Mouse (Mus musculus) testis, adult 2 months (tissue): ENCODE measurements around the gene Rnf2. TPM values are rescaled to one million over a fixed set of nuclear protein-coding genes. Genes with fewer than 3 reads are reported as not detected.
A peak's percentile ranks its signal among the peaks of the same experiment; 100 is the strongest.

Experiments
- H3K27ac ChIP-seq: fragments of 200-500 bp; 2 replicates; pipeline ENCODE4 v1.5.1; 2012; ENCODE audit warnings: low read depth, low read length; ENCODE audit not compliant: control insufficient read depth, insufficient read depth
- H3K27me3 ChIP-seq: fragments of 200-500 bp; 2 replicates; pipeline ENCODE4 v1.6.1; 2012; ENCODE audit warnings: mild to moderate bottlenecking, low read length, moderate library complexity; ENCODE audit not compliant: control insufficient read depth, insufficient read depth
- H3K36me3 ChIP-seq: fragments of 200-500 bp; 2 replicates; pipeline ENCODE4 v1.6.1; 2012; ENCODE audit warnings: mild to moderate bottlenecking, low read length; ENCODE audit not compliant: control insufficient read depth, insufficient read depth
- H3K4me1 ChIP-seq: fragments of 200-500 bp; 2 replicates; pipeline ENCODE4 v1.6.1; 2012; ENCODE audit warnings: low read length; ENCODE audit not compliant: control insufficient read depth, insufficient read depth
- H3K4me3 ChIP-seq: fragments of 200-500 bp; 2 replicates; pipeline ENCODE4 v1.5.1; 2012; ENCODE audit warnings: low read depth, mild to moderate bottlenecking, low read length, moderate library complexity, mixed read lengths; ENCODE audit not compliant: control insufficient read depth
- CTCF ChIP-seq: fragments of 200-500 bp; IDR thresholded peaks from 2 replicates; pipeline ENCODE4 v1.5.1; 2012; ENCODE audit warnings: low read depth, mild to moderate bottlenecking, inconsistent platforms, low read length, moderate library complexity; ENCODE audit not compliant: control insufficient read depth, insufficient read depth, insufficient replicate concordance
- POLR2A ChIP-seq: fragments of 200-500 bp; IDR thresholded peaks from 2 replicates; pipeline ENCODE4 v1.6.1; 2012; ENCODE audit warnings: low read depth, mild to moderate bottlenecking, inconsistent platforms, low read length, moderate library complexity; ENCODE audit not compliant: control insufficient read depth
- polyA plus RNA-seq: library from polyadenylated mRNA; depleted of rRNA; stranded (reverse); fragments of >200 nt; gene quantifications from 2 replicates; pipeline ENCODE4 v1.2.3, GENCODE M21; 2012

Rnf2 gene
- polyA plus RNA-seq, 1 experiment, result 42.6 TPM

DNA sequence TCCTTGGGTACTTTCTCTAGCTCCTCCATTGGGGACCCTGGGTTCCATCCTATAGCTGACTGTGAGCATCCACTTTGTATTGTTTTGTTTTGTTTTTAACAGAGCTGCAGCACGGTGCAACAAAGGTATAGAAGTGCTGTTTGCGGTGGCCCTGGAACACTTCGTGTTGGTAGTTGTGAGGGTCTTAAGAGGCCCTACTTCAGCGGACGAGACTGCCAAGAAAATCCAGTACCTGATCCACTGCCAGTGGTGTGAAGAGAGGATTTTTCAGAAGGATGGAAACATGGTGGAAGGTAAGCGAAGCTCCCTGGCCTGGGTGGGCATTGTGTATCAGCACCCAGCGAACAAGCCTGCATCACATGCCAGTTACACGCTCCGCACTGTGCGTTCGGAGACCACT, 48.8 kb downstream of the Rnf2 start:
- H3K27ac ChIP-seq, result no peak overlapping the region
- no peak overlapping the region for H3K4me3 ChIP-seq
- H3K4me1 ChIP-seq, result no peaks in the 10 kb centered on the region
- no peaks in the 10 kb centered on the region; the same call in 1 of the 2 replicates for H3K36me3 ChIP-seq
- TF ChIP-seq CTCF, result no peak
- no peak for TF ChIP-seq POLR2A
- H3K27me3 ChIP-seq, result no peaks in the 10 kb centered on the region

DNA sequence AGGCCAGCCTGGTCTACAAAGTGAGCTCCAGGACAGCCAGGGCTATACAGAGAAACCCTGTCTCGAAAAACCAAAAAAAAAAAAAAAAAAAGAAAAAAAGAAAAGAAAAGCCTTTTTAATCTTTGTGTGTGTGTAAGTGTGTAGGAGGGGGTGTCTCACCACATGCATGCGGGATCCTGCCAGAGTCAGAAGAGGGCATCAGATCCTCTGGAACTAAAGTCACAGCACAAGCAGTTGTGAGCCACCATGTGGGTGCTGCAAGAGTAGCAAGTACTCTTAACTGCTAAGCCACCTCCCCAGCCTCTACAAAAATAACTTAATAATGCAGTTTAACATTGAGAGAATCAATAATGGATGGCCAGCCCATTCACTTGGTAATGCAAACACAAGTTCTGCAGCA, 49.9 kb downstream of the Rnf2 start:
- Histone ChIP-seq H3K4me1 (no peaks in the 10 kb centered on the region), H3K27ac (no peak overlapping the region), H3K27me3 (no peaks in the 10 kb centered on the region), H3K36me3 (no peaks in the 10 kb centered on the region; the same call in 1 of the 2 replicates), H3K4me3 (no peak overlapping the region)
- no peak for TF ChIP-seq CTCF
- TF ChIP-seq POLR2A, result no peak

DNA sequence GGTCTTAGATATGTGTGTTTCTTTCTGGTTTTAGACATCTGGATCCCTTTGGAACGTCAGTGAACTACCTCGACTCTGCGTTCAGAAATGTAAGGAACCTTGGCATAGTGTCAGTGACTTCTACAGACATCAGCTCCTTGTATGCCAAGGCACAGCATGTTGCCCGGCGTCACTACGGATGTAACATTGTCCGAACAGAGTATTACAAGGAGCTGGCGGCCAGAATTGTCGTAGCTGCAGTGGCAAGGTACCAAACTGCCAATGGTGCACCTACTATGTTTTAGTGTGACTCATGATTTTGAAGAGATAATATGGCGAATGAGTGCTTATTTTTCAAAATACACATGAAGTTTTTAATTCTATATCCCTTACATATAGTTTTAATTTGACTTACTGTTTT, 50.9 kb downstream of the Rnf2 start:
- Histone ChIP-seq H3K4me1 (no peaks in the 10 kb centered on the region), H3K4me3 (no peak overlapping the region), H3K36me3 (no peaks in the 10 kb centered on the region; the same call in 1 of the 2 replicates), H3K27ac (no peak overlapping the region), H3K27me3 (no peaks in the 10 kb centered on the region)
- no peak for TF ChIP-seq CTCF
- TF ChIP-seq POLR2A, result no peak

DNA sequence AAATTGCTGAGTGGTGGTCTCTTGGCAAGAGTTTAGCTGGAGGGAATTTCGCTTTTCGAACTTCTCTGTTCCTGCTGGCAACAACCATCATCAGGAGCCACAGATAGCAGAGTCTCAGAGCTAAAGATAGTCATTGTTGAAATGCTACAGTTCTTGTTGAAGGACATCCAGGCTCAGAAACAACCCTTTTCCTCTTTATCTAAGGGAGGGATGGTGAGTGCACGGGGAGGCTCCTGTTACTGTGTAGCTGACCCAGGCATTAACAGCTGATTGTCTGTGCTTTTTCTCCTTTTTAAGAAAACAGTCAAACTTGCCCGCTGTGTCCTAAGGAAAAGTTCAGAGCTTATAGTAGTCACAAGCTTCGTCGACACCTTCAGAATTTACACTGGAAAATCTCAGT, 65.3 kb downstream of the Rnf2 start:
- Histone ChIP-seq H3K36me3 (peaks cover 2% of the 10 kb centered on the region), H3K27ac (0 out of 2 replicates have a peak overlapping the region, but pooled peaks have one; percentile 36), H3K27me3 (no peaks in the 10 kb centered on the region), H3K4me3 (no peak overlapping the region), H3K4me1 (no peaks in the 10 kb centered on the region)
- TF ChIP-seq POLR2A (no peak), CTCF (no peak)

DNA sequence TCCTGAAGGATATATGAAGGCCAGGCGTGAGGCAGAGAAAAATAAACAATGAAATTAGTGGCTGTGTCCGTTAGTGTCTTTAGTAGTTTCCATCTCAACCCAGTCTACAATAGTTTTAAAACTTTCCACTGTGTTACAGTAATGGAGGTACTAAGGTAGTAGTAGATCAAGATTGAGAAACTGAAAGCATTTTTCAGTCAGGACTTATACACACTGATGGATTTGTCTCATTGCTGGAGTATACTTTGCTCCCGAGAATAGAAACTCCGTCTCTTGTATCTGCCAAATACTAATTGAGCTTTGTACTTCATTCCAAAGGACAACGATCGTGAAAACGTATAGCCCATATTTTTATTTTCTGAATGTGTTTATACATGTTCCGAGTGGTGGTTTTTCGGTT, 71.4 kb downstream of the Rnf2 start:
- Histone ChIP-seq H3K27ac (peak overlapping the region; percentile 92), H3K27me3 (no peaks in the 10 kb centered on the region), H3K4me3 (peak overlapping the region; percentile 92), H3K4me1 (peaks cover 2% of the 10 kb centered on the region), H3K36me3 (no peaks in the 10 kb centered on the region)
- TF ChIP-seq POLR2A (no peak), CTCF (no peak)

DNA sequence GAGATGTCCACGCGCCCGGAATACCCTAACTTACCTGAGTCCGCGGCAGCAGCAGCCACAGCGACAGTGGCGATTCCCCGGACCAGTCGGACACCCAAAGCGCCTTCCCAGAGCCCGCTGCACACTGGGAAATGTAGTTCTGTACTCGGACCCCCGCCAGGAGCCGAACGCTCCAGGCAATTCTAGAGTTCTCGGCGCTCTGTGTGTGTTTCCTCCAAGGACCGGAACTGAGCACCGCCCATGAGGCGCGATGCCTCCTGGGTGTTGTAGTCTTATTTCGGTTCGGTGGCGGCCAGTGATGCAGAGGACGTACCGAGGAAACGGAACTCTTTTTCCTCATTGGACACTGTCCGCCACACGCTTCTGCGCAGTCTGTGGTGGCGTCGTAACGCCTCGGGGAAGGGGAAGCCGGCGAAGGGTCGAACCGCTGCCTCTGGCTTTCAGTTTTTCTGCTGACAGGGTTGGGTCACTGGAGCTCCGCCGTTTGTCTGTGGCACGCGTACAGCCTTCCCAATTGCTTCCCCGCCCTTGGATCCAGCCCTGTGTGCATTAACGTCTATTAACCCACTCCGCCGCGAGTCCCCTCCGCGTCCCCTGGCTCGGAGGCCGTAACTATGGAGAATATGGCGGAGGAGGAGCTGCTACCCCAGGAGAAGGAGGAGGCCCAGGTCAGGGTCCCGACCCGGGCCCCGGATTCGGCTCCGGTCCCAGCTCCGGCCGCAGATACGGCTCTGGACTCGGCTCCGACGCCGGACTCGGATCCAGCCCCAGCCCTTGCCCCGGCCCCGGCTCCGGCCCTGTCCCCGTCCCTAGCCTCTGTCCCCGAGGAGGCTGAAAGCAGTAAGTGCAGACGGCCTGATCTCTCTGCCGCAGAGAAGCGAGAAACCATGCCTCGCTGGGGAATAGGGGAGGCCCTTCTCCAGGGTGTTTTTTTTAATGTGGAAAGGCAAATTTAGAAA, 72.2 kb downstream of the Rnf2 start, which contains the start of the genes Swt1 and Trmt1l:
TSS of gene Swt1 (minus strand) at position 193 of the 959 bp plus-strand sequence.
TSS of gene Trmt1l (plus strand) at position 280 of the 959 bp plus-strand sequence.
- Histone ChIP-seq H3K27ac (peak within 1 kb of the TSS; percentile 92), H3K4me3 (peak within 1 kb of the TSS; percentile 92), H3K4me1 (peaks cover 2% of the 10 kb centered on the region), H3K36me3 (no peaks in the 10 kb centered on the region), H3K27me3 (no peaks in the 10 kb centered on the region)
- TF ChIP-seq CTCF (no peak), POLR2A (peak; percentile 98)

DNA sequence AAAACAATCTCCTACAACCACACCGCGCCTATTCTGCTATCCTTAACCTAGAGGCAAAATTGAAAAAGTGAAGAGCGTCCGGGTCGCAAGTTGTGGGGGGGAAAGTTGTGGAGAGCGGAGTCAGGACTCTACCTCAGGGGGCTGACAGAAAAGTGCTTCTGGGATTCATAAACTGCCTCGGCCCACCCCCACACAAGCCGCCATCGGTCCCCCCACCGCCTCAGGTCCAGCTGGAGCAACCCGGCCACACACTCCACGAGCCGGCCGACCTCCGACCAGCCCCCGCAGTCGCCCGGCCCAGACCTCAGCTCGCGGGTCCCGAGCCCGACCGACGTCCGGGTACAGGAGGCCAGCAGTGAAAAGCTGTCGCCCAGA, 72.9 kb downstream of the Rnf2 start:
- H3K4me1 ChIP-seq, result peaks cover 2% of the 10 kb centered on the region
- no peaks in the 10 kb centered on the region for H3K36me3 ChIP-seq
- no peak for TF ChIP-seq CTCF
- TF ChIP-seq POLR2A, result no peak
- no peaks in the 10 kb centered on the region for H3K27me3 ChIP-seq
- H3K4me3 ChIP-seq, result peak overlapping the region; percentile 92
- H3K27ac ChIP-seq, result peak overlapping the region; percentile 74

DNA sequence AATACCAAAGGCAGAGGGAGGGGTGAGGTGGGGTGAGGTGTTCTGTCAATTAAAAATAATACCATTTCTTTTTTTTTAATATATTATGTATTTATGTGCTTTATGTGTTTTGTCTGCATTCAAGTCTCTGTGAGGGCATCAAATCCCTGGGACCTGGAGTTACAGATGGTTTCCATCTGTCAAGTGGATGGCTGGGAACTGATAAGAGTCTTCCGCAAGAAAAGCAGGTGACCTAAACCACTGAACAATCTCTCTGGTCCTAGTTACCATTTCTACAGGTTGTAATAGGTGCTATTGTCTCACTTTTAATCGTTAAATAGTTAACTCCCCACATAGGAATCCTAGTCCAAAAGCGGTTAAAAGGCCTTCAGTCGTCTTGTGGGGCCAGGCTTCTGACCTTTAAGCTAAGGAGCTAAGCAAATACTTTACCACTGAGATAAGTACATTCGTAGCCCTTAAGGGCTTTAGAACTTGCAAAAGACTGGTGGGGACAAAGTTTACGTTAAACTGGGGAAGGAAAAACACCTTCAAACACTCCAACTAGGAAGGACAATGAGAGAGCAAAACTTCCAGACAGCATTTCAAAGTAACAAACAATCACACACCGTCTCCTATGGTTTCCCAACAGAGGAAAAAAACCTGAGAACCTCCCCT, 73.7 kb downstream of the Rnf2 start:
- Histone ChIP-seq H3K27ac (no peak overlapping the region), H3K27me3 (no peaks in the 10 kb centered on the region), H3K4me1 (peaks cover 2% of the 10 kb centered on the region), H3K36me3 (no peaks in the 10 kb centered on the region), H3K4me3 (peak overlapping the region; percentile 60; the same call in 1 of the 2 replicates)
- TF ChIP-seq POLR2A, result no peak
- TF ChIP-seq CTCF, result no peak
